Mouse (Mus musculus) lung, adult 18-20 months (tissue): ENCODE results near the gene Naa40.

Experiments
- DNase-seq, 2 experiments: peaks; one replicate each; pipeline ENCODE4 v3.0.0; 2022; ENCODE audit warnings: mixed read lengths in 2 of 2

Gene Naa40

GRCm38 (mm10) chr19:7264766-7265331, 23.9 kb upstream of the Naa40 start:
- DNase-seq: no peak

GRCm38 (mm10) chr19:7264088-7264765, 23.2 kb upstream of the Naa40 start:
- DNase-seq: peak; percentile 78 to 83

GRCm38 (mm10) chr19:7262592-7262991, 21.6 kb upstream of the Naa40 start:
- DNase-seq: no peak

GRCm38 (mm10) chr19:7261964-7262363, 21.0 kb upstream of the Naa40 start:
- no peak for DNase-seq

GRCm38 (mm10) chr19:7261476-7261875, 20.5 kb upstream of the Naa40 start:
- no peak for DNase-seq

GRCm38 (mm10) chr19:7257881-7258280, 16.9 kb upstream of the Naa40 start:
- no peak for DNase-seq

- DNase-seq: no peak
Observed at GRCm38 (mm10) chr19:7246021-7246420, 5.0 kb upstream of the Naa40 start.

- no peak for DNase-seq
Observed at GRCm38 (mm10) chr19:7240291-7240690, 692 bp downstream of the Naa40 start.

- DNase-seq: no peak
Observed at GRCm38 (mm10) chr19:7239574-7239973, 1.4 kb downstream of the Naa40 start.

- no peak for DNase-seq
Observed at GRCm38 (mm10) chr19:7236742-7237141, 4.2 kb downstream of the Naa40 start.

GRCm38 (mm10) chr19:7236011-7236410, 5.0 kb downstream of the Naa40 start:
- DNase-seq: no peak

- no peak for DNase-seq
Observed at GRCm38 (mm10) chr19:7235461-7235860, 5.5 kb downstream of the Naa40 start.

- peak; percentile 79 to 86 for DNase-seq
Observed at GRCm38 (mm10) chr19:7234537-7235221, 6.3 kb downstream of the Naa40 start.

GRCm38 (mm10) chr19:7226511-7226914, 14.5 kb downstream of the Naa40 start:
- DNase-seq: peak; percentile 51 to 62

GRCm38 (mm10) chr19:7225096-7225690, 15.8 kb downstream of the Naa40 start:
- no peak for DNase-seq

GRCm38 (mm10) chr19:7224253-7224652, 16.7 kb downstream of the Naa40 start:
- DNase-seq: no peak

GRCm38 (mm10) chr19:7223488-7223887, 17.5 kb downstream of the Naa40 start:
- DNase-seq: no peak

GRCm38 (mm10) chr19:7222196-7222595, 18.8 kb downstream of the Naa40 start:
- DNase-seq: no peak

- DNase-seq: no peak
Observed at GRCm38 (mm10) chr19:7218753-7219152, 22.2 kb downstream of the Naa40 start.

- no peak for DNase-seq
Observed at GRCm38 (mm10) chr19:7217926-7218267, 23.1 kb downstream of the Naa40 start.

- DNase-seq: peak; percentile 98 to 99
Observed at GRCm38 (mm10) chr19:7217162-7217925, 23.6 kb downstream of the Naa40 start, which contains the start of gene Cox8a. TSS of gene Cox8a (minus strand) at chr19:7217616.

- peak; percentile 44 to 60 for DNase-seq
Observed at GRCm38 (mm10) chr19:7214484-7214883, 26.5 kb downstream of the Naa40 start.

- DNase-seq: no peak
Observed at GRCm38 (mm10) chr19:7213010-7213409, 28.0 kb downstream of the Naa40 start.
